Mouse (Mus musculus) limb, embryonic 12.5 days (tissue): Measurements from ENCODE around the gene Tns1. TPM values are rescaled to one million over a fixed set of nuclear protein-coding genes. Genes with fewer than 3 reads are reported as not detected.

ENCODE experiments used
- ATAC-seq: fragments of 200-750 bp; cut with Nextera tagmentation; 2 replicates; pipeline ENCODE4 v1.8.0; 2017; ENCODE audit warnings: low read depth, moderate TSS enrichment; ENCODE audit not compliant: insufficient number of reproducible peaks, insufficient read depth, low FRiP score, low TSS enrichment
- H3K27ac ChIP-seq: fragments of 300-500 bp; sonication (generic); 2 replicates; pipeline ENCODE4 v1.5.1; 2016; ENCODE audit warnings: mild to moderate bottlenecking, moderate library complexity
- H3K27me3 ChIP-seq: fragments of 300-500 bp; sonication (generic); 2 replicates; pipeline ENCODE4 v1.6.1; 2016; ENCODE audit warnings: mild to moderate bottlenecking, moderate library complexity
- H3K36me3 ChIP-seq: fragments of 300-500 bp; sonication (generic); 2 replicates; pipeline ENCODE4 v1.6.1; 2016; ENCODE audit warnings: mild to moderate bottlenecking, moderate library complexity
- H3K4me1 ChIP-seq: fragments of 300-500 bp; sonication (generic); replicated peaks from 2 replicates; pipeline ENCODE4 v1.6.1; 2016
- H3K4me2 ChIP-seq: fragments of 300-500 bp; sonication (generic); 2 replicates; pipeline ENCODE4 v1.6.1; 2016; ENCODE audit warnings: mild to moderate bottlenecking, moderate library complexity
- H3K4me3 ChIP-seq: fragments of 300-500 bp; sonication (generic); replicated peaks from 2 replicates; pipeline ENCODE4 v1.5.1; 2016; ENCODE audit warnings: mild to moderate bottlenecking
- H3K9ac ChIP-seq: fragments of 300-500 bp; sonication (generic); replicated peaks from 2 replicates; pipeline ENCODE4 v1.6.1; 2016; ENCODE audit warnings: mild to moderate bottlenecking, moderate library complexity
- H3K9me3 ChIP-seq: fragments of 300-500 bp; sonication (generic); 2 replicates; pipeline ENCODE4 v1.6.1; 2016; ENCODE audit warnings: mild to moderate bottlenecking, moderate library complexity
- WGBS: fragments of 180-500 bp; shearing (Covaris S2); methylation state at CpG from one replicate; pipeline ENCODE4 v1.1.7; 2016; 5-methylcytosine and 5-hydroxymethylcytosine counted together
- polyA plus RNA-seq: library from polyadenylated mRNA; unstranded; fragments of >200 nt; fragmentation: Nextera tagmentation; extraction: Ambion mirVana; gene quantifications from 2 replicates; pipeline ENCODE4 v1.2.1, GENCODE M21; 2016

The Tns1 gene
- polyA plus RNA-seq, 1 experiment from 2014 or later: 36.7 TPM

- Histone ChIP-seq H3K27me3 (no peaks in the 10 kb centered on the region), H3K9ac (no peak overlapping the region), H3K9me3 (no peaks in the 10 kb centered on the region), H3K4me2 (no peak overlapping the region), H3K27ac (no peak overlapping the region), H3K4me1 (peaks cover 26% of the 10 kb centered on the region), H3K4me3 (no peak overlapping the region), H3K36me3 (peaks cover 43% of the 10 kb centered on the region)
- no peak for ATAC-seq
- WGBS: 88% methylated on average over 20 of the region's 20 CpGs
Observed at GRCm38 (mm10) chr1:73953317-73954014, 170.8 kb downstream of the Tns1 start.

GRCm38 (mm10) chr1:73952598-73952997 is 171.7 kb downstream of the Tns1 start:
- WGBS: 87% methylated on average over 10 of the region's 10 CpGs
- no peak overlapping the region for H3K4me2 ChIP-seq
- H3K4me3 ChIP-seq: no peak overlapping the region
- no peak for ATAC-seq
- no peaks in the 10 kb centered on the region for H3K27me3 ChIP-seq
- peaks cover 43% of the 10 kb centered on the region for H3K36me3 ChIP-seq
- H3K4me1 ChIP-seq: peaks cover 25% of the 10 kb centered on the region
- H3K9ac ChIP-seq: no peak overlapping the region
- H3K27ac ChIP-seq: no peak overlapping the region
- no peaks in the 10 kb centered on the region for H3K9me3 ChIP-seq

GRCm38 (mm10) chr1:73951178-73951577 is 173.1 kb downstream of the Tns1 start:
- WGBS: 89% methylated on average over 3 of the region's 3 CpGs
- Histone ChIP-seq H3K4me2 (no peak overlapping the region), H3K4me3 (no peak overlapping the region), H3K27ac (no peak overlapping the region), H3K36me3 (peaks cover 43% of the 10 kb centered on the region), H3K4me1 (peaks cover 18% of the 10 kb centered on the region), H3K27me3 (no peaks in the 10 kb centered on the region), H3K9ac (no peak overlapping the region), H3K9me3 (no peaks in the 10 kb centered on the region)
- ATAC-seq: no peak

- no peak for ATAC-seq
- WGBS: 33% methylated on average over 5 of the region's 5 CpGs
- H3K4me1 ChIP-seq: peaks cover 3% of the 10 kb centered on the region; the same call in 1 of the 2 replicates
Observed at GRCm38 (mm10) chr1:73948757-73949156, 175.5 kb downstream of the Tns1 start.

GRCm38 (mm10) chr1:73947525-73948304 is 176.5 kb downstream of the Tns1 start:
- WGBS: 89% methylated on average over 15 of the region's 15 CpGs
- Histone ChIP-seq H3K27me3 (no peaks in the 10 kb centered on the region), H3K27ac (no peak overlapping the region), H3K36me3 (peaks cover 29% of the 10 kb centered on the region), H3K4me1 (peaks cover 14% of the 10 kb centered on the region; the same call in 1 of the 2 replicates), H3K9ac (no peak overlapping the region), H3K4me3 (no peak overlapping the region), H3K4me2 (no peak overlapping the region), H3K9me3 (no peaks in the 10 kb centered on the region)
- no peak for ATAC-seq

More at GRCm38 (mm10) chr1:73948757-73949156, 175.5 kb downstream of the Tns1 start:
- no peak overlapping the region for H3K27ac ChIP-seq
- no peak overlapping the region for H3K4me2 ChIP-seq
- H3K9ac ChIP-seq: no peak overlapping the region
- H3K4me3 ChIP-seq: no peak overlapping the region
- peaks cover 35% of the 10 kb centered on the region for H3K36me3 ChIP-seq
- H3K27me3 ChIP-seq: no peaks in the 10 kb centered on the region
- no peaks in the 10 kb centered on the region for H3K9me3 ChIP-seq

- Histone ChIP-seq H3K27me3 (no peaks in the 10 kb centered on the region), H3K4me1 (peaks cover 24% of the 10 kb centered on the region), H3K4me3 (no peak overlapping the region), H3K4me2 (no peak overlapping the region), H3K9me3 (no peaks in the 10 kb centered on the region), H3K36me3 (peaks cover 23% of the 10 kb centered on the region), H3K9ac (no peak overlapping the region), H3K27ac (no peak overlapping the region)
- no peak for ATAC-seq
- WGBS: 85% methylated on average over 7 of the region's 7 CpGs
Observed at GRCm38 (mm10) chr1:73946701-73947100, 177.5 kb downstream of the Tns1 start.

GRCm38 (mm10) chr1:73944393-73944792 is 179.9 kb downstream of the Tns1 start:
- no peaks in the 10 kb centered on the region for H3K9me3 ChIP-seq
- peak overlapping the region; percentile 69 for H3K27ac ChIP-seq
- peaks cover 26% of the 10 kb centered on the region for H3K4me1 ChIP-seq
- no peak overlapping the region for H3K4me2 ChIP-seq
- 76% methylated on average over 3 of the region's 3 CpGs for WGBS
- peaks cover 26% of the 10 kb centered on the region for H3K36me3 ChIP-seq
- no peak for ATAC-seq
- no peak overlapping the region for H3K4me3 ChIP-seq
- H3K27me3 ChIP-seq: no peaks in the 10 kb centered on the region
- H3K9ac ChIP-seq: no peak overlapping the region

GRCm38 (mm10) chr1:73943667-73944289 is 180.5 kb downstream of the Tns1 start:
- Histone ChIP-seq H3K9ac (no peak overlapping the region), H3K4me2 (no peak overlapping the region), H3K4me1 (peaks cover 26% of the 10 kb centered on the region), H3K9me3 (no peaks in the 10 kb centered on the region), H3K36me3 (peaks cover 27% of the 10 kb centered on the region), H3K27ac (peak overlapping the region; percentile 69), H3K27me3 (no peaks in the 10 kb centered on the region), H3K4me3 (no peak overlapping the region)
- no peak for ATAC-seq
- WGBS: 73% methylated on average over 9 of the region's 9 CpGs

GRCm38 (mm10) chr1:73943255-73943654 is 181.0 kb downstream of the Tns1 start:
- Histone ChIP-seq H3K4me2 (no peak overlapping the region), H3K9ac (no peak overlapping the region), H3K9me3 (no peaks in the 10 kb centered on the region), H3K4me3 (no peak overlapping the region), H3K27ac (0 out of 2 replicates have a peak overlapping the region, but pooled peaks have one; percentile 69), H3K36me3 (peaks cover 32% of the 10 kb centered on the region), H3K27me3 (no peaks in the 10 kb centered on the region), H3K4me1 (peaks cover 26% of the 10 kb centered on the region)
- WGBS: 86% methylated on average over 5 of the region's 5 CpGs
- no peak for ATAC-seq

GRCm38 (mm10) chr1:73942243-73942642 is 182.0 kb downstream of the Tns1 start:
- Histone ChIP-seq H3K27ac (peak overlapping the region; percentile 59), H3K9me3 (no peaks in the 10 kb centered on the region), H3K4me2 (no peak overlapping the region), H3K27me3 (no peaks in the 10 kb centered on the region), H3K4me1 (peaks cover 26% of the 10 kb centered on the region), H3K9ac (no peak overlapping the region), H3K4me3 (no peak overlapping the region), H3K36me3 (peaks cover 42% of the 10 kb centered on the region)
- no peak for ATAC-seq
- WGBS: 40% methylated on average over 2 of the region's 2 CpGs

GRCm38 (mm10) chr1:73941697-73942096 is 182.6 kb downstream of the Tns1 start:
- peaks cover 26% of the 10 kb centered on the region for H3K4me1 ChIP-seq
- peak overlapping the region; percentile 56; the same call in 1 of the 2 replicates for H3K27ac ChIP-seq
- H3K9ac ChIP-seq: no peak overlapping the region
- ATAC-seq: no peak
- peaks cover 47% of the 10 kb centered on the region for H3K36me3 ChIP-seq
- no peaks in the 10 kb centered on the region for H3K9me3 ChIP-seq
- WGBS: 79% methylated on average over 9 of the region's 9 CpGs
- H3K4me3 ChIP-seq: no peak overlapping the region
- no peak overlapping the region for H3K4me2 ChIP-seq
- no peaks in the 10 kb centered on the region for H3K27me3 ChIP-seq
